Mouse (Mus musculus) testis, postnatal 10 days (tissue): ENCODE data around the gene Kpna6.

Source experiments
- DNase-seq: peaks from one replicate; pipeline ENCODE4 v3.0.0; 2021; ENCODE audit warnings: low spot score

Gene Kpna6

DNA sequence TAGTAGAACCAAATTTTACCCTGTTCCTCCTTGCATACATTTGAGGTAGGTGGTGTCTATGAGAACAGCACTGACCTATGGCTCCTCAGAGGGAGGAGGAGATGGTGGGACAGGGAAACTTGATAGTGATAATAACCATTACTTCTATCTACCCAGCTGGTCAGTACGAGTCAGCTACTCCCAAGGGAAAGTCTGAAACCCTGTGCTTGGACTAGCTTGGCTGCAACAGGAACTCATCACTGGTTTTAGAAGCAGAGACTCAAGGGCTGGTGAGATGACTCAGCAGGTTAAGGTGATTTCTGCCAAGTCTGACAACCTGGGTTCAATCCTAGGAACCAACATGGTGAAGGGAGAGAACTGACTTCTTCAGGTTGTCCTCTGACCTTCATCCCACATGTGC lies 23.9 kb downstream of the Kpna6 start:
- no peak for DNase-seq

DNA sequence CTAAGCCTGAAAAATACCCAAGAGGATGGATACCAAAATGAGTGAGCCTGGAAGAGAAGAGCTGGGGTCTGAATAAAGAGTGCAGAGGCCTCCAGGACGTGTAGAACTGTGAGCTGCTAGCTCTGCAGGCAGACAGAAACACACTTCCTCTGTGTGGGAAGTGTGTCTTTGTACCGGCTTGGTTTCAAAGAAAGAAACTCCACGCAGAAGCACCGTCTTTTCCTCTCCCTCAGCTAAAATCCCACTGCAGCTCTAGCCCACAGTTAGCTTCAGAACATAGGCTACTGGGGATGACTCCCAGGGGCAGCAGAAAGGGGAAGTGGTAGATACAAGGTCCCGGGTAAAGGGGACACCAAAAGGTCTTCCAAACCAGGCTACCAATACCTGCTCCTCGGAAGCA lies 27.4 kb downstream of the Kpna6 start:
- no peak for DNase-seq

GRCm38 (mm10) chr4:129641756-129642155 lies 30.8 kb downstream of the Kpna6 start:
- DNase-seq, result no peak

- peak; percentile 98 for DNase-seq
These were observed 31.7 kb downstream of the Kpna6 start, which contains the start of gene Txlna for GRCm38 (mm10) chr4:129640638-129641467. Txlna (minus strand) TSS chr4:129641065.

DNA sequence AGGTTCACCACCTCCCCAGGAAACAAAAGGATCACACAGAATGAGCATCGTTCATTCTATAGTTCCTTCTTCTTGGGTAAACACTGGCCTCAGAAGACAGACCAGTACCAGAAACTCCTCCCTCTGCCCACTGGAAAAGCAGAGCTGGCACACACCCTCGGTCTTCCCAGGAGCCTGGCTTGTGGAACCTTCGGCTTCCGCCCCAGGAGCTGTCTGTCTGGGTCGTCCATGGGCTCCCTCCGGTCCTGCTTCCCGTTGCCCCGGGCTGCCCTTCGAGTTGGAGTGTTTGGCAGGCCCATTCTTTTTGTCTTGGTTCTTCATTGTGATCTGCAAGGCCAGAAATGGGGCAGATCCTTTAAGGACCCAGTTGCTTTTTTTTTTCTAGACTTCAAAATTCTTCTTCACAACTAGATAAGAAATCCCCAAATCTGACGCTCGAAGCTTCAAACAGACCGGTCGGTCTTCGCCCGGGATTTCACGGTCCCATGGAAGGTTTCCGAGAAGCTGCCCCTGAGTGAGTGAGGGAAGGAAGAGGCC lies 32.4 kb downstream of the Kpna6 start:
- DNase-seq, result peak; percentile 64

GRCm38 (mm10) chr4:129639221-129639620 lies 33.3 kb downstream of the Kpna6 start:
- peak; percentile 48 for DNase-seq

- DNase-seq, result no peak
These were observed 38.7 kb downstream of the Kpna6 start for GRCm38 (mm10) chr4:129633852-129634251.

- no peak for DNase-seq
These were observed 40.7 kb downstream of the Kpna6 start for GRCm38 (mm10) chr4:129631867-129632266.

- DNase-seq, result no peak
These were observed 41.6 kb downstream of the Kpna6 start for GRCm38 (mm10) chr4:129630944-129631343.

DNA sequence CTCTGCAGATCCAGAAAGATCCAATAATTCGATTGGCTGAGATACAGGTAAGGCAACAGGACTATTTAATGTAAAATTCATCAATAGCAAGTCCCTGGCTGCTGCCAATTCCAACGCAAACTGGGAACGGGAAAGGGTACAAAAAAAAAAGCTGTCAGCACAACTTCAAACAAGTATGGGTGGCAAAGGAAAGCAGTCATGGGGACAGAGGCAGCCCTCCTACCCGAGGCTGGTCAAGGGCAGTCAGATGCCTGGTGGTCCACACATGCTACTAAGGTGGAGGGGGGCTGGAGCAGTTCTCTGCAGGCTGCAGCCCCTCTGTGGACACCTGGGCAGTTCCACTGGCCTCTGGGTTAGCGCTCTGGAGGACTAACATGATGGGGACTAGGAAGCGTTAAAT lies 46.5 kb downstream of the Kpna6 start:
- DNase-seq, result no peak

GRCm38 (mm10) chr4:129625496-129625895 lies 47.1 kb downstream of the Kpna6 start:
- DNase-seq, result no peak

DNA sequence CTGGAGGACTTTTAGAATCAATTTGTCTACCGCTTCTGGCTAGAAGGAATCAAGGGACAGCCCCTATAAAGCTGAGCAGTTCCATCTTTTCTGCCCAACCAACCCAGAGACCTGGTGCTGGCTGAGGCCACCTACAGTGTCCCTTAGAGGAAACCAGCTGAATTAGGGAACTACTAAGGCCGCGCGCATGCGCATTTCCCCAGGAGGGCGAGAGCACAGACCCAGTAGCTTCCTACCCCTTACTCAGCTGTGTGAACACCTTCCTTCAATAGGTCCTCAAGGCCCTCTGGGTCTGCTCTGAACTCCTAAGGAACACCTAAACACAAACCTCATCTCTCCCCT lies 47.6 kb downstream of the Kpna6 start:
- no peak for DNase-seq

GRCm38 (mm10) chr4:129624281-129625028 lies 48.1 kb downstream of the Kpna6 start:
- peak; percentile 77 for DNase-seq

- DNase-seq, result no peak
These were observed 48.9 kb downstream of the Kpna6 start, which contains the start of gene Ccdc28b for GRCm38 (mm10) chr4:129623681-129624091. Ccdc28b (minus strand) TSS chr4:129623947.

DNA sequence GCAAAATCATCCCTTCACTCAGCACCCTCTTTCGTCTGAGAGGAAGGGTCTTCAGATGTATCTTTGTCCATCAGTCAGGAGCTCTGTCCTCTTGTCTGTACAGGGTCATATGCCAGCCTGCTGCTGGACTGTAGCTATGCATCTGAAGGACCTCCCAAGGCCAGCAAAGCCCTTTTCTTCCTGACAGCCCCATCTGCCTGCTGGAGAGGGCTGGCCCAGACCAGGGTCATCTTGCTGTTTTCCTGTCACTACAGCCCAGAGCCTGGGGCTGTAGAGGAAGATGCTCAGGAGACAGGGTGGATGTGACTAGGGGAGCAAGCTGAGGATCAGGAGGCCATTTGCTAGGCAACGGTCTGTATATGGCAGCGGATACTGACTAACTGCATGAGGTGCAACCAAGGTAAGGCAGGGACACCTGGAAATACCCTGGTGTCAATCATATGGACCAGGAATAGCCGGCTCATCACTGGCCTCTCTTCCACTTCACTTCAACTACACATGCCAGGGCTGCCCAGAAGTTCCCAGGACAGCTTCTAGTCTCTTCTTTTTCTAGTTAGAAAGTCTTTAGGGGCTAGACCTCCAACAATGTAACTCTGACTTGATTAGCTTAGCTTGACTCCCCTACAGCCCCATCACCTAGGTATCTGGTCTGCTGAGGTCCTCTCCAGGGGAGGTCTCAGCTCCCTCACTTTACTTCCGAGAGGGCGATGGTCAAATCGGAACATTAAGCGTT lies 49.6 kb downstream of the Kpna6 start:
- no peak for DNase-seq

DNA sequence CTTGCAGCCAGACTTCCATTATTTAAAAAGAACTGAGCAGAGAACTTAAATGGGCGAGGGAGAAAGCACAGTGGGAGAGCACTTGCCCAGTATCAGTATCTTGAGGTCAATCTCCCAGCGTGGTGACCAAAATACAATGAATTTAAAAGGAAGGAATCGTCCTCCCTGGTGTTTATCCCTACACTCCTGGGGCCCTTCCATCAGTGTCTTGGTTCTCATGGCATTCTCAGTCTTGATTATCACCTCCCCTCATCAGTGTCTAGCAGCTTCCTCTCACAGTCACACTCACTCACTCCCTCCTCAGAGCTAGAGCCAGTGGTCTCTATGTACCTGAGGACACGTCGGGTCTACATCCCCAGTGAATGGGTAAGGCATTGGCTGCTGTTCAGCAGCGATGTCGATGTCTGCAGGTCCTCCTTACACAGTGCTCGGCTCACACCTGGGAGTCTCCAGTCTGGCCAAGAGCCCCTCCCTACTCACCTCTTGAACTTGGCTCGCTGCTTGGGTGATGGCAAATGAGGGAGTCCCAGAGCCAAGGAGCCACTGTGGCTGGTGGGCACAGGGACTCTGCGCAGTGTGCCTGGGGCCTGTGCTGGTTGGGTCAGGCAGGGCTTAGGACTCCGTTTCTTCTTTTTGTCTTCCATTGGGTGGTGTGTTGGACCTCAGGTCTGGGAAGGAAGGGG lies 50.3 kb downstream of the Kpna6 start:
- no peak for DNase-seq

DNA sequence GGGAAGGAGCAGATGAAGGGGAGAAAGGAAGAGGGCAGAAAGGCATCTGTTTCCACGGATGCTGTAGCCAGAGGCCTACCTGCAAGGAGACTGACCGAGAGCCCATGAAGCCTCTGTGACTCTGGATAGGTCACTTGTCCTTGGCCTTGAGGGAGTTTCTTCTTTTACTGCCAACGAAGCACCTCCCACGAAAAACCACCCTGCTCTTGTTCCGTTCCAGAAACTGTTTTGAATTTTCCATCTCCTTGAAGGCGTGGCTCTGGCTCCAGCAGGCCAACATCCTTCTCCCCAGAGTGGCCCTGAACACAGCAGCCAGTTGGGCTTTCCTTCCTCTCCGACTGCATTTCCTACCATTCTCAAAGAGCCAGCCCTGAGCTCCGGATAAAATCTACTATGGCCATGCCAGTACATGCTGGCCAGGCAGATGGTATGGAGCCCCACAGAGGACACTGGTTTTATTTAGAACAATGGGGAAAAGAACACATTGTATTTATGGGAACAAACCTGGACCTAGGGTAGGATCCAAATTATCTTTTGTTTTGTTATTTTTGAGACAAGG lies 51.2 kb downstream of the Kpna6 start:
- no peak for DNase-seq

DNA sequence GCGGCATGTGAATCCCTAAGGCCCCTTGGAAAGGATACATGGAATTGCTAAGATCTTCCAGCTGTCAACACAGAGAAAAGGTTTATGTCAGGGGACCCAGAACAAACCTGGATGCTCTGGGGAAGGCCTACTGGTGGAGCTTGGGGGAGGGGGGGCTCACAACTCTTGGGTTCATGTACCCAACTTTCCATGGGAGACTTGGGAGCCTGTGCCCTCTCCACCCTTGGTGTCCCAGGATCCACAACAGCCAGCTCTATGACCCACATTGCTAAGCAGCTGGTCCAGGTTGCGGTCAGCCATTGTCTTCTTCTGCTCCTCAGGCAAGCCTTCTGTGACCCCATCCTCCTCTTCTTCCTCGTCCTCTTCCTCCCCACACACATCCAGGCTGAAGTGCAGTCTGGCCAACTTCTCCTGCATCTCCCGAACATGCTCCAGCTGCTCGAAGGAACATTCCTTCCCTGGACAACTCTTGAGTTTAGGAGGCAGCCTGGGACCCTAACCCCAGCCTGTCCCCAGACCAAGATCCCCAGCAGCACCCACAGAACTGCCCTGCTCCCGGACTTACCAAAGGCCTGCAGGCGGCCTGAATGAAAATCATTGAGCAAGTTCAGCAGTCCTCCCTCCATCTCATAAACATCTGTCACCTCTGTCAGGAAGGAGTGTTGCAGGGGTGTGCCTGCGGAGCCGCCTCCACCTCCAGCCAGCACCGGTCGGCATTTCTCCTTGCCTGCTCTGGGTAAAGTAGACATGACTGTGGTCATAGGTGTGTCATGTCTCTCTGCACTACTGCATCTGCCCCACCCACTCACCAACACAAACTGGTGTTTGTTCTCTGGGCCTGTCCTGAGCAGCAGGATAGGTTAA lies 51.9 kb downstream of the Kpna6 start:
- no peak for DNase-seq

DNA sequence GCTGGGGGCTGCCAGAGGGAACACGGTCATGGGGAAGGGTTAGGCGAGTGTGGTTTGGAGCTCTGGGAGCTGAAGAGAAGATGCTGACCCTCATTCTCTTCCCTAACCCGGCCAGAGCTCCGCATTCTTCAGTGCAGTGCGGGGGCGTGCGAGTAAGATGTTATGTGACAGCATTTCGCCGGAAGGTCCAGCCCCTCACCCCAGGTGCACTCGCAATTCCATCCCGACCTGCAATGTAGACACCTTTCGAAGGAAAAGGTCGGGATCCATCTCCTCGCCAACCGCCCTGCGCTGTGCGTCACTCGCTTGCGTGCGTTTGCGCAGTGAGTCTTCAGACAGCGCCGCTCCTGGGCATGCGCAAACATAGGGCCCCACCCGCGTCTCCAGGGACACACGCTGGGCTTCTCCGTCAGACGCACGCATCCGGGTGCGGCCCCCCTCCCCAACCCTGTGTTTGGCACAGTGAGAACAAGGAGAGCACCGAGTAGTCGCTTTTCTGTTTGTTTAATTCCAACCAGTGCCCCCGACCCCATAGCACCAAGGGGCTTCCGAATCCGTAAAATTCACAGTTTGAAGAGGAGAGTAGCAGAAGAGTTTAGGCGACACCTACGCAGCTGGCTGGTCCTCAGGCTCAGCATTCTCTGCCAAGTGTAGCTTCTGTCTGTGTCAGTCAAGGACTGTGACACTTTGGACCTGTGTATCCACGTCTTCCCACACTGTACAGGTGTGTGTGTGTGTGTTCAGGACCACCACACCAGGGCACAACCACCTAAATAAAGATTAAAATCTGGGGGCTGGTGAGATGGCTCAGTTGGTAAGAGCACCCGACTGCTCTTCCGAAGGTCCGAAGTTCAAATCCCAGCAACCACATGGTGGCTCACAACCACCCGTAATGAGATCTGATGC lies 53.5 kb downstream of the Kpna6 start, which contains the start of gene Iqcc:
Gene Iqcc (minus strand): TSS at position 314 of the 906 bp plus-strand sequence.
- peak; percentile 95 for DNase-seq
